Mouse (Mus musculus) cerebellum, adult 2 months (tissue): Measurements from ENCODE around the gene Fbxw8.

Experiments used
- CTCF ChIP-seq: fragments of 200-500 bp; IDR thresholded peaks from 2 replicates; pipeline ENCODE4 v1.5.1; 2011; ENCODE audit warnings: low read depth, mild to moderate bottlenecking, control low read depth, low read length, moderate library complexity, borderline replicate concordance; ENCODE audit not compliant: insufficient read depth
- POLR2A ChIP-seq: fragments of 200-500 bp; IDR thresholded peaks from 2 replicates; pipeline ENCODE4 v1.6.1; 2011; ENCODE audit warnings: low read length, control low read depth, borderline replicate concordance; ENCODE audit not compliant: insufficient read depth

DNA sequence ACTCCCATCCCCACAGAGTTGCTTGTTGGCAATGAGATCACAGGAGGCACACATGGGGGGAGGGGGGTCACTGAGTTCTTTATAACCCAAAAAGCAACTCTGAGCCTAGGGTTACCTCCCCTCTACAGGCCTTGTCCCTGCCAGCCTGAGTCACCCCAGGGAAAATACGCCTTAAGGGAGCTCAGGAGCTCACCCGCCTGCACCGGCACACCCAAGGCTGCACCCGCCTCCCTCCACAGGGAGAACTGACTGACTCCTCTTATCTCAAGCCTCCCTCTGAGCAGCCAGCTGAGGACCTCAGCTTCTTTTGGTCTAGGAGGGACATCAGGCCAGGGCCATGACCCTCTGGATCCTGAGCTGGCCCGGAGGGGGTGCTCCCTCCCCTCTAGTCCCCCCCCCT, 124.2 kb downstream of the Fbxw8 start:
- TF ChIP-seq CTCF: no peak
- no peak for TF ChIP-seq POLR2A
